Mouse (Mus musculus) forebrain, embryonic 15.5 days (tissue): ENCODE data around the gene Rbm26. TPM values are rescaled to one million over a fixed set of nuclear protein-coding genes. Genes with fewer than 3 reads are reported as not detected.

Experiments
- ATAC-seq: fragments of 200-750 bp; cut with Nextera tagmentation; replicated peaks from 2 replicates; pipeline ENCODE4 v1.8.0; 2017; ENCODE audit warnings: mild to moderate bottlenecking, moderate TSS enrichment, moderate library complexity
- H3K27ac ChIP-seq: fragments of 300-500 bp; sonication (generic); replicated peaks from 2 replicates; pipeline ENCODE4 v1.5.1; 2015; ENCODE audit warnings: mild to moderate bottlenecking, inconsistent platforms
- H3K27me3 ChIP-seq: fragments of 300-500 bp; sonication (generic); 2 replicates; pipeline ENCODE4 v1.6.1; 2015; ENCODE audit warnings: inconsistent platforms
- H3K36me3 ChIP-seq: fragments of 300-500 bp; sonication (generic); 2 replicates; pipeline ENCODE4 v1.6.1; 2015; ENCODE audit warnings: mild to moderate bottlenecking, inconsistent platforms
- H3K4me1 ChIP-seq: fragments of 300-500 bp; sonication (generic); 2 replicates; pipeline ENCODE4 v1.6.1; 2015; ENCODE audit warnings: inconsistent platforms
- H3K4me2 ChIP-seq: fragments of 300-500 bp; sonication (generic); replicated peaks from 2 replicates; pipeline ENCODE4 v1.6.1; 2015; ENCODE audit warnings: mild to moderate bottlenecking, inconsistent platforms
- H3K4me3 ChIP-seq: fragments of 300-500 bp; sonication (generic); 2 replicates; pipeline ENCODE4 v1.5.1; 2015; ENCODE audit warnings: mild to moderate bottlenecking, inconsistent platforms
- H3K9ac ChIP-seq: fragments of 300-500 bp; sonication (generic); replicated peaks from 2 replicates; pipeline ENCODE4 v1.6.1; 2015; ENCODE audit warnings: mild to moderate bottlenecking, inconsistent platforms
- H3K9me3 ChIP-seq: fragments of 300-500 bp; sonication (generic); 2 replicates; pipeline ENCODE4 v1.6.1; 2016; ENCODE audit warnings: inconsistent platforms
- WGBS: fragments of 180-500 bp; shearing (Covaris S2); methylation state at CpG from one replicate; pipeline ENCODE4 v1.1.7; 2015; ENCODE audit warnings: mixed read lengths; 5-methylcytosine and 5-hydroxymethylcytosine counted together
- polyA plus RNA-seq: library from polyadenylated mRNA; unstranded; fragments of >200 nt; fragmentation: Nextera tagmentation; extraction: Ambion mirVana; gene quantifications from 2 replicates; pipeline ENCODE4 v1.2.1, GENCODE M21; 2015

Gene Rbm26
- polyA plus RNA-seq, 1 experiment from 2014 or later: 37.5 TPM

DNA sequence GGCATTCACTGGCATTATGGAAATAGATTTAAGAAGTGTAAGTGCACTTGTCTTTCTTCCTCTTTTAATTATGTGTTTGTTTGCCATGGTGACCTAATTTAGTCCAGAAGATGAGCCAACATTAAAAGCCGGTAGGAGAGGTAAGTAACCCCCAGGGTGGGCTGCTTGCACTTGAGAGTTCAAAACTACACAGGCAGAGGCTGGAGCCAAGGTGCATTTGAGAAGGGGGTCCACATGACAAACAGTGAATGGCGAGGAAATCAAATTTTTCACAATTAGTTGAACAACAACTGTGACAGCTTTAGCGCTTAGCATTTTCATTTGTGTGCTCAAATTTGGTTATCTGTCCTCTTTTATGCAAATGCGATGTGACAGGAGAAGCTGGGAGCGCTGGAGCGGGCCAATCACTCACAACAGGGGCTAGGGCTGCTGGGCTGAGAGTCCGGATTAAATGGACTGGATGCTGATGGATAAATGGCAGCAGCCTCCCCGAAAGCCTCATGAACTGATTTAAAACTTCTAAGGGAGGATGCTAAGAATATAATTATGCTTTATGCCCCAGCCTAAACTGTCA, 92.3 kb downstream of the Rbm26 start:
- H3K4me1 ChIP-seq: peaks cover 6% of the 10 kb centered on the region; the same call in 1 of the 2 replicates
- peak; percentile 67; the same call in 1 of the 2 replicates for ATAC-seq
- H3K27ac ChIP-seq: no peak overlapping the region
- no peaks in the 10 kb centered on the region for H3K27me3 ChIP-seq
- 20% methylated on average over 8 of the region's 8 CpGs for WGBS
- H3K4me3 ChIP-seq: no peak overlapping the region
- H3K4me2 ChIP-seq: no peak overlapping the region
- no peaks in the 10 kb centered on the region for H3K36me3 ChIP-seq
- no peak overlapping the region for H3K9ac ChIP-seq
- no peaks in the 10 kb centered on the region for H3K9me3 ChIP-seq

DNA sequence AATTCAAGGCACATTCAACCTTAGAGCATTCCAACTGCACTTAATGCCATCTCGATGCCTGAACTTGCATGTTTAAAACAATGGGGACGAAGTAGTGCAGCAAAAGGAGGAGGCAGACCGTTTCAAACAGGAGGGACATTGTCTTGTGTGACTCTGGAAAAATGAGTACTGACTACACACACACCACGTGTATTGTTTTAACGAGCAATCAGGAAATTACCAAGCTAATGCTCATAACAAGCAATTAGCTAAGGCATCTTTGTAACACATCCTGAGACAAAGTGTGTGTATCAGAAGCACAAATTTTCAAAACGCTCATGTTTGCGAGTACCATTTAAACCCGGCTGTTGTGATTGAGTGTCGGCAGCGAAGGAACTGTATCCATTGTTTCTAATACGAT, 93.0 kb downstream of the Rbm26 start:
- WGBS: 53% methylated on average over 11 of the region's 11 CpGs
- no peak for ATAC-seq

DNA sequence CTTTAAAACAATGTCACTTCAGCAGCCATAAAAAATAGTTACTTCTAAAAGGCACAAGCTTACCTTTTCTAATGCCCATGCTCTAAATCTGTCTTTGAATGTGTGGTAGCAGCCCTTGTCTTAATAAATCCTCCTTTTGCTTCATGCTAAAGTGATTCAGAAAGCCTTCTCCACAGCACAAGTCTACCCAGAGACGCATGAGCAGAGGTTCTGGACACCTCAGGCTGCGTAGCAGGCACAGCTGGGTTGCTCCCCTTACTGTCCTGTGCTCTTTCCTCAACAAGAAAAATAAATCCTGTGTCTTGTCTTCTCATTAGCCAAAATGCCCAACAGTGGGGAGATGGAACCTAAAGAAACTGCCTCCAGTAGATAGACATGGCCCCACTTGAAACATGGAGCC, 102.4 kb downstream of the Rbm26 start:
- Histone ChIP-seq H3K4me3 (no peak overlapping the region), H3K27ac (no peak overlapping the region), H3K27me3 (no peaks in the 10 kb centered on the region), H3K9ac (no peak overlapping the region), H3K9me3 (no peaks in the 10 kb centered on the region), H3K4me2 (no peak overlapping the region), H3K36me3 (no peaks in the 10 kb centered on the region), H3K4me1 (peaks cover 4% of the 10 kb centered on the region; the same call in 1 of the 2 replicates)
- no peak for ATAC-seq
- WGBS: 97% methylated on average over 2 of the region's 2 CpGs

More for the DNA sequence above, 93.0 kb downstream of the Rbm26 start:
- no peaks in the 10 kb centered on the region for H3K36me3 ChIP-seq
- H3K27ac ChIP-seq: no peak overlapping the region
- H3K4me2 ChIP-seq: no peak overlapping the region
- peaks cover 6% of the 10 kb centered on the region; the same call in 1 of the 2 replicates for H3K4me1 ChIP-seq
- no peaks in the 10 kb centered on the region for H3K27me3 ChIP-seq
- no peaks in the 10 kb centered on the region for H3K9me3 ChIP-seq
- H3K4me3 ChIP-seq: no peak overlapping the region
- H3K9ac ChIP-seq: no peak overlapping the region

DNA sequence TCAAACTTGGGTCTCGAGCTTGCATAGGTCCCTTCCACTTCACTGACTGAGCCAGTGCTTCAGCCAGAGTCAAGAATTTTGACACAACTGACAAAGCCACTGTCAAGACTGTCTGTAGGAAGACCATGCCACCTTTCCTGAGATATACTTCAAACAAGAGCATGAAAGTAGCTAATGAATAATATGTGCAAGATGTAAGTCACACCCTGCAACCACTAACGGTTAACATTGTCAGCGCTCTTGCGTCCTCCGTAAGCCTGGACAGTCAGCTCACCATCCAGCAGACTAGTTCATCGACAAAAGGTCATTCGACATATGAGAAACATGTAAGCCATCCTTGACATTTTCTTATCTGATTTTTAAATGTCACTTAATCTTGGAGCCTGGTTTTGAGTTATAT, 102.8 kb downstream of the Rbm26 start:
- H3K4me1 ChIP-seq: peaks cover 4% of the 10 kb centered on the region; the same call in 1 of the 2 replicates
- H3K9me3 ChIP-seq: no peaks in the 10 kb centered on the region
- no peak overlapping the region for H3K27ac ChIP-seq
- H3K27me3 ChIP-seq: no peaks in the 10 kb centered on the region
- H3K9ac ChIP-seq: no peak overlapping the region
- 94% methylated on average over 7 of the region's 7 CpGs for WGBS
- H3K36me3 ChIP-seq: no peaks in the 10 kb centered on the region
- H3K4me2 ChIP-seq: no peak overlapping the region
- ATAC-seq: no peak
- no peak overlapping the region for H3K4me3 ChIP-seq

DNA sequence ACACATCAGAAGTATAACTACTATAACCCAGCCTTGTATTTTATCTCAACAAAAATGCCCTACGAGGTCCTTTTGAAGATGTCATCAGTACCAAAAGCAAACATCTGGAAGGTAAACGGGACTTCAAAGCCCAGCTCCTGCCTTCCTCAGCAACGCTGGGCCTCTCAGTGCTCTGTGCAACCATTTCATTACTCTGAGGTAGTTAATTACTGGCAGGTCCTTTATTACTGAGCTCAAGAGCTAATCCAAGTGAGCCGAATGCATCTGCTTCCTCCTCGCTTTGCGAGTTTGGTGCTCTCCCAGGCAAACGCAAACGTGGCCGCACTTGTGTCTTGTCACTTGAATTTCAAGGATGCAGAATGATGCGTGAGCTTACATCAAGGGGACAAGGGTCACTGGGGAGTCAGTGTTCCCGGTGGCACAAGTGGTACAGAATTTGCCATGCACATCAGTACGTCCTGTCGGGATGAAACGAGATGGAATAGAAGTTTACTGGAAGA, 106.1 kb downstream of the Rbm26 start:
- WGBS: 35% methylated on average over 14 of the region's 14 CpGs
- no peak for ATAC-seq
- no peaks in the 10 kb centered on the region for H3K9me3 ChIP-seq

DNA sequence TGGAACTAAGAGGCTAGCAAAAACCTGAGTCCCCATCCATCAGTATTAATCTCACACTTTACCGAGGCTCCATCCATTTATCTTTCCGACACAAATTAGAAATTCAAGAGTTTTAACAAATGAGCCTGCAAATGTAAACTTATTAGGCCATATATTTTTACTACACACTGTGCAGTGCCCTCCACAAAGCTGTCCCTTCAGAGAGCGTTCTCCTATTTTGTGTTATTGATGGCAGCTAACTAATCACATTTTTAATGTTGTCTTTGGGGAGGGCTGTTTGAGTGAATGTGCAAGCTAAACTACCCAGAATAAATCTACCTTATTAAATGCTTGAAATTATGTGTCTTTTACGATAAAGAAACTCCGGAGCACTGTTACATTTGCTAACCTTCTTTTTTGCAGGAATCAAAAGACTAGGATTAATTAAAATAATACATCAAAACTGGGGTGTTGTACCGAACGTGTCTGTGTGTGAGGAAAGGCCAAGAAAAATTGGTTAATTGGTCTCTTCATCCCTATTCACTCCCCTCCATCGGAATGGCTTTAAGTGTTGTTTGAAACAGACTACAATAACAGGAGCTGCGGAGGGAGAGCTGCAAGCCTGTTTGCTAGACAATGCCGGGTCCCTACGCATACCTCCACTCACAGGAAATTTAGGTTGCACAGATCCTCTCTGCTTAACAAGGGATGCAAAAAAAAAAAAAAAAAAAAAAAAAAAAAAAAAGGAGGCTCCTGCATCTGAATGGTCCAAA, 106.7 kb downstream of the Rbm26 start:
- H3K4me2 ChIP-seq: no peak overlapping the region
- no peaks in the 10 kb centered on the region for H3K9me3 ChIP-seq
- peaks cover 4% of the 10 kb centered on the region; the same call in 1 of the 2 replicates for H3K4me1 ChIP-seq
- H3K9ac ChIP-seq: no peak overlapping the region
- no peaks in the 10 kb centered on the region for H3K36me3 ChIP-seq
- no peak overlapping the region for H3K4me3 ChIP-seq
- WGBS: 27% methylated on average over 11 of the region's 11 CpGs
- H3K27ac ChIP-seq: no peak overlapping the region
- ATAC-seq: no peak
- H3K27me3 ChIP-seq: no peaks in the 10 kb centered on the region

More for the DNA sequence above, 106.1 kb downstream of the Rbm26 start:
- Histone ChIP-seq H3K9ac (no peak overlapping the region), H3K4me2 (no peak overlapping the region), H3K27ac (no peak overlapping the region), H3K27me3 (no peaks in the 10 kb centered on the region), H3K4me1 (peaks cover 4% of the 10 kb centered on the region; the same call in 1 of the 2 replicates), H3K36me3 (no peaks in the 10 kb centered on the region), H3K4me3 (no peak overlapping the region)

DNA sequence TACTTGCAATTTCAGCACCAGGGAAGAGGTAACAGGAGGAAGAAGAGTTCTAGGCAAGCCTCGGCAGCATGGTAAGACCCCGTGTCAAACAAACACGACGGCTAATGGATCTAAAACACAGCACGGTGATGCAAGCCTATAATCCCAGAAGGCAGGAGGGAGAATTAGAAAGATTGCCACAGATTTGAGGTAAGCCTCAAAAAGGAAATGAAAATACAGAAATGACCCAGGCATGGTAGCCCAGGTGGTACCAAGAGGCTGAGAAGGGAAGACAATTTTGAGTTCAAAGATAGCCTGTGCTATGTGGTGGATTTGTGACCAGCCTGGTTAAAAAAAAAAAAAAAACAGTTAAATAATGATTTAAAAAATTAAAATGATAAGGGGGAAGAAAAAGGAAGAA, 109.1 kb downstream of the Rbm26 start:
- H3K9me3 ChIP-seq: no peaks in the 10 kb centered on the region
- WGBS: 92% methylated on average over 5 of the region's 5 CpGs

DNA sequence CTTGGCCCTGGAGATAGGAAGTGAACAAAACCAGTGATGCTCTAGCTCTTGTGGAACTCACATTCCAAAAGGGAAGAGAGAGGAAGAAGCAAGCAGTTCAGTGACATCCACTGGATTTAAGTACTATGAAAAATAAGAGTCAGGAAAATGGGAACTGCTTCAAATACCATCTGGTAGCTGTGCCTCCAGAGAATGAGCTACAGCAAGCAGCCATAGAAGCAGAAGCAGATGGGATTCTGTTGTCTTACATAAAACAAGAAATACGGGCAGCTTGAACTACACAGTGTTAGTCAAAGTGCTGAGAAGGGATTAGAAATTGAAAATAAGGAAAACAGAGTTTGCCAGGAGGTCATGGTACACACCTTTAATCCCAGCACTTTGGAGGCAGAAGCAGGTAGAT, 112.9 kb downstream of the Rbm26 start:
- no peak for ATAC-seq

More for the DNA sequence above, 109.1 kb downstream of the Rbm26 start:
- Histone ChIP-seq H3K4me3 (no peak overlapping the region), H3K4me1 (peaks cover 4% of the 10 kb centered on the region; the same call in 1 of the 2 replicates), H3K4me2 (no peak overlapping the region), H3K36me3 (no peaks in the 10 kb centered on the region), H3K27me3 (no peaks in the 10 kb centered on the region), H3K27ac (no peak overlapping the region), H3K9ac (no peak overlapping the region)
- no peak for ATAC-seq

DNA sequence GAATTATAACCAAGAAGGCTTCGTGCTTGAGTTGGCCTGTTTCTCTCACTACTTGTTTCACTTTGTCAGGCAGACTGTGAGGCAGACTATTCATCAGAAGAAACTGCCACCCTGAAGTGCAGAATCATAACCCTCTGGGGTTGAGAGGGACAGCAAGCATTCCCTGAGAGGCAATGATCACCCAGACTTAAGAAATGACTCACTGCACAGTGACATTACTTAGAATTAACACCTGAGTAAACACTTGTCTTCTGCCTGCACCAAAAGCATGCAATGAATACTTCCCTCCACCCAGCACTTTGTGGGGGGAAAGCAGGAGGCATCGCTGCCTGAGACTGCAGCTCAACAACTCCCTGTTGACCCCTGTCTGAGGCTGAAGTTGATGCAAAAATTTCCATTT, 115.9 kb downstream of the Rbm26 start:
- H3K27me3 ChIP-seq: no peaks in the 10 kb centered on the region
- no peaks in the 10 kb centered on the region for H3K9me3 ChIP-seq
- ATAC-seq: no peak
- no peaks in the 10 kb centered on the region for H3K4me1 ChIP-seq
- H3K36me3 ChIP-seq: no peaks in the 10 kb centered on the region
- 78% methylated on average over 2 of the region's 2 CpGs for WGBS
- H3K27ac ChIP-seq: no peak overlapping the region
- no peak overlapping the region for H3K9ac ChIP-seq
- H3K4me3 ChIP-seq: no peak overlapping the region
- no peak overlapping the region for H3K4me2 ChIP-seq

More for the DNA sequence above, 112.9 kb downstream of the Rbm26 start:
- WGBS: 74% methylated on average over 1 of the region's 1 CpGs
- Histone ChIP-seq H3K4me3 (no peak overlapping the region), H3K9ac (no peak overlapping the region), H3K27me3 (no peaks in the 10 kb centered on the region), H3K9me3 (no peaks in the 10 kb centered on the region), H3K27ac (no peak overlapping the region), H3K36me3 (no peaks in the 10 kb centered on the region), H3K4me2 (no peak overlapping the region), H3K4me1 (no peaks in the 10 kb centered on the region)

DNA sequence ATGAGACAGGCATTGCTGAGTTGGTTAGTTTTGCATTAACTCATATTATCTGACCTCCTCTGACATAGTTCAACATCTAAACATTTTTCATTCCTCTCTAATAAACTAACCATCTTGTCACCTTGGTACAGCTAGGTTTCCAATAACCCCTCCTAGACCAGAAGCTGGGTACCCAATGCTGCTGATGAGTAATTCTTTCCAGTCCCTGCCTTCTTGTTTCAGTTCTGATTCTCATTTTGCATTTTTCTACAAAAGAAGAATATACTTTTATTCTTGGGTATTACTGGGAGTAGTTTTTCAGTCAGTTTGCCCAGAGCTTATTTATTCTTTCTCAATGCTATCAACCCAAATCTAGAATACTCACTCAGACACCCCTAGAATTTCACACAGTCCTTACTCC, 119.2 kb downstream of the Rbm26 start:
- no peak for ATAC-seq
- Histone ChIP-seq H3K9me3 (no peaks in the 10 kb centered on the region), H3K36me3 (no peaks in the 10 kb centered on the region), H3K4me3 (no peak overlapping the region), H3K27ac (no peak overlapping the region), H3K27me3 (no peaks in the 10 kb centered on the region), H3K4me1 (no peaks in the 10 kb centered on the region), H3K4me2 (no peak overlapping the region), H3K9ac (no peak overlapping the region)
